Mouse (Mus musculus) right cerebral cortex, postnatal 4 days (tissue): ENCODE data around the gene Olfr1388.
A peak's percentile ranks its signal among the peaks of the same experiment; 100 is the strongest.
"Not testable (repeated sequence)": the region's sequence is repeated elsewhere in the genome, so short reads cannot be mapped to it uniquely, and the experiment has no call there.

Experiments
- DNase-seq: peaks from one replicate; pipeline ENCODE4 v3.0.0-alpha.2; 2022

The Olfr1388 gene

DNA sequence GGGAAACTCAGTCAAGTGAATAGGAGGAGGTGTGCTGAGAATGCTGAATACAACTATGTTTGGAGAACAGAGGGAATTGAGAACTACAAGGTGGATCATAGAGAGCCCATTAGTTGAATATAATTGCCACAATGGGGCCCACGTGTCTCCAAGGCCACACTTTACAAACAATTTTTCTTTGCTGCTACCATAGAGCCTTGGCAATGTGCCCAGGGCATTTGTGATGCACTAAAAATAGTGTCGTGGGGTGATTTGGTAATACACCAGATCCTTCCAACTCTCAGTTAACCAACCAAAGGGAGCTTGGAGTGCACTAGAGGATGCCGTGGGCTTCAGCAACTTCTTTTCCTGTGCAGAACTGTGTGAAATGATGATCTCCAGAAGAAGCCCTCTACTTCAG is at the start of gene Olfr1388:
Gene Olfr1388, plus strand, starts transcription at position 214 of the 400 bp plus-strand sequence.
- no peak for DNase-seq

DNA sequence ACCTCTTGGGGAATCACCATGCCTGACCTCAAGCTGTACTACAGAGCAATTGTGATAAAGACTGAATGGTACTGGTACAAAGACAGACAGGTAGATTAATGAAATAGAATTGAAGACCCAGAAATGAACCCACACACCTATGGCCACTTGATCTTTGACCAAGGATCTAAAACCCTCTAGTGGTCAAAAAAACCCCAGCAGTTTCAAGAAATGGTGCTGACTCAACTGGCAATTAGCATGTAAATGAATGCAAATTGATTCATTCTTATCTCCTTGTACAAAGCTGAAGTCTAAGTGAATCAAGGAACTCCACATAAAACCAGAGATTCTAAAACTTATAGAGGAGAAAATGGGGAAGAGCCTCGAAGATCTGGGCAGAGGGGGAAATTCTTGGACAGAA is 43.7 kb upstream of the Olfr1388 start:
- not testable (repeated sequence) for DNase-seq

DNA sequence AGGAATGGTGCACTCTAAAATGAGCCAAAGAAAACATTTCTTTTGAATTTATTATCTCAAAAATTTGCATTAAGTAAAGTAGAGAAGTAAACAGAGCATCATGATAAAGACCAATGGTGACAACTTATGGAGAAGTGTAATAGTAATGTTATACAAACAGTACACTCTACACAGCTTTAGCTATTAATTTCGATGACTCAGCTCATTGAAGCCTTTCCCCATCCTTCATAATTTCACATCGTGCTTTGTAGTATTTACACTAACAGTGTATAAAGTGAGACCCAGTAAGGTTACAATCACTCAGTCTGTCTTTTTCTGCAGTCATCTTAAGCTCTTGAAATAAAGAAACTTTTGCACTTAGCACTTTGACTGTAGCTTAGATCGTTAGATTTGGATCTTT is 29.6 kb upstream of the Olfr1388 start:
- no peak for DNase-seq

DNA sequence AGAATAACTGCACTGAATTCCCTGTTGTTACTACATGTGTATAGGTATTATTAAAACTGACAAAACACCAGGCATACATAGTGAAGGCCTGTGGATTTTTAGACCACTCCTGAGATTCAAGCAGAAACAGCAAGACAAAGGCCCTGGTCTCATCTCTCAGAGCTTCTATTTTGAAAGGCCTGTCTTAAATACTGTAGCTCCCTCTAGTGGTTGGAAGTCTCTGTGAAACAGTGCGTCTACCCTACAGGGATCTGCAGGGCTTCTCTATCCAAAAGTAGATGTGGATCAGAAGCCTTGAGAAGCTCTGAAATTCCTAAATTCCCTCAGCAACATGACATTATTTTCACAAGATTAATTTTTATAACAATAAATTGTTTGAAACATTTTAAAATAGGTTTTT is 25.9 kb upstream of the Olfr1388 start:
- DNase-seq, result no peak

DNA sequence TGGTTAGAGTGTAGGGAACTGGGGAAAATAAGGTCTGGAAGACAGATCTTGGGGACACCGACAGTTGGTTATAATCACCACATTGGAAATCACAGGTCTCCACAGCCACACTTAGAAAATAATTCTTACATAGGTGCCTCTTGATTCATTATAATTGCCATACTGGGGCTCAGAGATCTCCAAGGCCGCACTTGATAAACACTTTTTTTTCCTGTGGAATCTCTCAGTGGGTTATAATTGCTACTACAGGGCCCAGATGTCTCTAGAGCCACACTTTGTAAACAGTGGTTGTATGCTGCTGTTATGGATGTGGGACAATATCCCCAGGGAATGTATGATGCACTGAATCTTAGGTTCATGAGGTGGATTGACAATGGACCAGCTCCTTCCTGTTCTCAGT is 13.7 kb upstream of the Olfr1388 start, which contains the start of gene Olfr1389:
Gene Olfr1389, plus strand, starts transcription at position 301 of the 400 bp plus-strand sequence.
- no peak for DNase-seq

DNA sequence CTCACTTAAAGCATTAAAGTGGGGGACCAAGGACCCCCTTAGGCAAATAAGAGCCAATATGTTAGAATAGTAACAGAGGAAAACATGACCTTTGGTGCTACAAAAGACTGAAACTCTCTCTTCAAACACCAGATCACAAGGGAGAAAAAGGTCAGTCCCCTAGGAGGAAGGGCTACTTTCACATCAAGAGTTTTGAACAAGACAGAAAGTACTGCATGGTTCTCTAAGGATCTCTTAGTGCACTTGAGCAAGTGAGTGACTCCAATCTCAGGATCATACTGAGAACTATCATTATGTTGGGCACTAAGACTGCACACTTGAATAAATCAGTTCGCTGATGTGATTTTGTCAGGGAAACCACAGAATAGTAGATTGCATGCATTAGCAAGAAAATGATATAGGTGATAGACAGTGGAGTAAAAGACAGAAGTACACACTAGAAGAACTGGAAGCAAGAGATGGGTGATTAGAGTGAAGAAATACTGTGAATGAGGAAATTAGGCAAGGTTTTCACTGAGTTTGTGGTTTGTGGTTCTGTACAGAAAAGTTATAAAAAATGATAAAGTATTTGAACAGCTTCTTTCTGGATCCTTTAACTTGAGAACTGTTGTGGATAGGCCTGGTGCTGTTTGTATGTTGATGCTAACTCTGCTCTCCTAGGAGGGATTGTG is 11.0 kb upstream of the Olfr1388 start:
- no peak for DNase-seq

DNA sequence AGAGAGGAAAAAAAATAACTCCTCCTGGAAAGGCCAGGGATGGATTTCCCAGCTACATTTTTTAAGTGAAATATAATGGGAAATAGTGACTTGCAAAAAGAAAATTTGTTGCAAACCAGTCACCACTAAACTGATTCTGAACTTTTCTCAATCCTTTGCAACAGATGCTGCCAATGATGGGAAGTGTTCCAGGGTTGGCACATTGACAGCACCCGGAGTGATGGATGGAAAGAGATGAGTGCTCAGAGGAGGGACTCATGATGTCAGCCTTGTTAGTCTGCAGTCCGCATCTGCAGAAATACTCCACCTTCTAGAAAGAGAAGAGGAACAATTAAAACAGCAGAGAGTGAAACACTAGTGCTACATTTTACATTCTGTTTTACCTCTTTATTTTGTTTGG is 6.8 kb upstream of the Olfr1388 start:
- DNase-seq, result peak; percentile 17

DNA sequence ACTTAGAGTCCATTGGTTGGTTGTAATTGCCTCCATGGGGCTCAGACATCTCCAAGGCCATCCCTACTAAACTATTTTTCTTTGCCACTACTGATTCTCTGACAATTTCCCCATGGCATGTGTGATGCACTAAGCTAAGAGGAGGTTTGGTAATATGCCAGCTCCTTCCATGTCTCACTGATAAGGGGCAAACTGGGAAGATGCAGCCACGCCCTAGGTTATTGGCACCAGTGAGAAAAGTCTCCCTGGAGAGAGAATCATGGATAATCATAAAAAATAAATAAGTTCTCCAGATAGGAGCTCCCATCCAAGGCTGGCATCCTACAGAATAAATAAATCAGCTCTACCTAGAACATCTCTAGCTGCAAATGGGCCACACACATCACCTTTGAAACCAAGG is 18.6 kb downstream of the Olfr1388 start, which contains the start of gene Olfr1387:
Gene Olfr1387, plus strand, starts transcription at position 301 of the 400 bp plus-strand sequence.
- no peak for DNase-seq

DNA sequence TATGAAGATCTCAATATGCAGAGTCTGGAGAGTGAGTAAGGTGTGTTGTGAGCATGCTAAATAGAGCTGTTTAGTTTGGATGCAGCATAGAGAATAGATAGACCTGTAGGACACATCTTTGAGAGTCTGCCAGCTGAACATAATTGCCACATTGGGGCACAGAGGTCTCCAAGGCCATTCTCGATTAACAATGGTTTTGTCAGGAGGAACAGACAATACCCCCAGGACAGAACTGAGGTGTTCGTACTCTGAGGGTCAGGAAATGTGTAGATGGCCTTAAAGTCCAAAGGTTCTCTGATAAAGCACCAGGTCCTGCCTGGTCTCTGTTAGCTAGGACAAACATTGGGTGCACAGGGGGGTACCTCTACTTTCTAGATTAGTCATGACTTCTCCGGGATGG is 28.3 kb downstream of the Olfr1388 start, which contains the start of gene Olfr1386:
Gene Olfr1386, plus strand, starts transcription at position 301 of the 400 bp plus-strand sequence.
- not testable (repeated sequence) for DNase-seq

DNA sequence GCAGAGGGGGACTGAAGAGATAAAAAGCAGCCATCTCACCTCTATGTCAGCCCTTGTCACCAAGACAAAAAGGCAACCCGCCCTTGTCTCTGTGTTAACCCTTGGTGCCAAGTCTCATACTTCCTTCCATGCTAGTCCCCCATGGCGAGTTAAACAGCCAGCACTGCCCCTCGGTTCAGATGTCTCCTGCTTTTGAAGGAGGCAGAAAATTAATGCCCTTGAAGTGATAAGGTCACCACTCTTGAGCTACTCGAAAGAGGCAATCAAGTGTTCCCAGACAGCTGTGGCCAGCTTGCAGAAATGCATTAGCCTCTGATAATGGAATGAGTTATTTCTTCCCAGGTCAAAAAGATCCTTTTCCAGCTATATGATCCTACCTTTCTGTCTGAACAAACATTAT is 49.5 kb downstream of the Olfr1388 start:
- no peak for DNase-seq

DNA sequence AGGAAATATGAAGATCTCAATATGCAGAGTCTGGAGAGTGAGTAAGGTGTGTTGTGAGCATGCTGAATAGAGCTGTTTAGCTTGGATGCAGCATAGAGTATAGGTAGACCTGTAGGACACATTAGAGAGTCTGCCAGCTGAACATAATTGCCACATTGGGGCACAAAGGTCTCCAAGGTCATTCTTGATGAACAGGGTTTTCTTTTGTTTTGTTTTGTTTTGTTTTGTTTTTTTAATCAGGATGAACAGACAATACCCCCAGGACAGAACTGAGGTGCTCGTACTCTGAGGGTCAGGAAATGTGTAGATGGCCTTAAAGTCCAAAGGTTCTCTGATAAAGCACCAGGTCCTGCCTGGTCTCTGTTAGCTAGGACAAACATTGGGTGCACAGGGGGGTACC is 52.3 kb downstream of the Olfr1388 start, which contains the start of gene Olfr1385:
Gene Olfr1385, plus strand, starts transcription at position 301 of the 400 bp plus-strand sequence.
- not testable (repeated sequence) for DNase-seq
